In the genomic region with DNA sequence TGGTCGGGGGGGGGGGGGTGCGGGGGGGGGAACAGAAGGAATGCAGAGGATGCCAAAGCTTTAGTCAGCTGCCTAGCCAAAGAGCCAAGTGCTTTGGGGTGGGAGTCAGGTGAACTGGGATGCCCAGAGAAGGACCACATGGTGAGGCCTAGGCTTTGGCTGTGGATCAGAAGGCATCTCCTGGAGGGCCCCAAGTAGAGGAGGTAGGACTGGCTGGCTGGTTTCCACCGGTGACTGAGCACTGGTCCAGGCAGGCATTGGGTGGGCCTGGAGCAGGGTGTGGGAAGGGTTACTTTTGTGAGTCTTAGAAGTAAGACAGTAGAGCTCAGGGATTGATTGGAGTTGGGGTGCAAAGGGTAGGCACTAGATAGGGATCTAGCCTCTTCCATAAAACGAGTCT, we compare ENCODE assay signal across 9 mouse cellular contexts. TPM values are rescaled to one million over a fixed set of nuclear protein-coding genes. Genes with fewer than 3 reads are reported as not detected.
DNase-seq lines count a peak whose midpoint lies in the region; ATAC-seq and TF ChIP-seq lines count a peak whose summit lies in the region.
"Had no signal": no experiment of that assay in that cellular context is flagged by ENCODE, and none has a peak within 500 bp of the region (broad histone marks: within the 10 kb centered on the region; RNA-seq: fewer than 3 reads in every experiment).

No protein-coding gene starts in this region.

- H3K27ac ChIP-seq in neural tube, embryonic 12.5 days: no peak overlapping the region
- H3K27ac ChIP-seq in embryonic facial prominence, embryonic 14.5 days (replicated peaks; ENCODE audit: low read depth, low read length): no peak overlapping the region
- no peak overlapping the region for H3K27ac ChIP-seq in midbrain, embryonic 16.5 days (ENCODE audit: low read length)
- H3K27ac ChIP-seq in thymus, adult 2 months (ENCODE audit: control insufficient read depth, insufficient read depth, low read length): no peak overlapping the region

- no peak overlapping the region for H3K9ac ChIP-seq in neural tube, embryonic 12.5 days
- H3K9ac ChIP-seq in embryonic facial prominence, embryonic 14.5 days (ENCODE audit: low read depth, low read length): no peak overlapping the region
- no peak overlapping the region for H3K9ac ChIP-seq in midbrain, embryonic 16.5 days (ENCODE audit: low read depth, low read length)

- peak overlapping the region; percentile 83 for H3K4me2 ChIP-seq in neural tube, embryonic 12.5 days (replicated peaks)
- 0 out of 2 replicates have a peak overlapping the region, but pooled peaks have one; percentile 2 for H3K4me2 ChIP-seq in embryonic facial prominence, embryonic 14.5 days (ENCODE audit: low read depth, low read length)
- peak overlapping the region; percentile 26; the same call in 1 of the 2 replicates for H3K4me2 ChIP-seq in midbrain, embryonic 16.5 days (ENCODE audit: low read length)

- H3K4me1 ChIP-seq in neural tube, embryonic 12.5 days: peaks cover 45% of the 10 kb centered on the region
- H3K4me1 ChIP-seq in embryonic facial prominence, embryonic 14.5 days (ENCODE audit: control insufficient read depth, insufficient read depth, low read length): peaks cover 24% of the 10 kb centered on the region
- peaks cover 38% of the 10 kb centered on the region for H3K4me1 ChIP-seq in midbrain, embryonic 16.5 days (ENCODE audit: control insufficient read depth, insufficient read depth, low read length)
- H3K4me1 ChIP-seq in thymus, adult 2 months (replicated peaks; ENCODE audit: control insufficient read depth, insufficient read depth, low read length): peaks cover 14% of the 10 kb centered on the region

- DNase-seq in gastrocnemius, adult 8-10 months (ENCODE audit: low spot score in 2 of 2): peak; percentile 1 to 4
- no peak for DNase-seq in gastrocnemius, postnatal 14 days
- DNase-seq in neural tube, embryonic 10.5 days (ENCODE audit: extremely low spot score, low spot score): no peak
- DNase-seq in embryonic facial prominence, embryonic 14.5 days (ENCODE audit: low spot score): no peak
- DNase-seq in left cerebral cortex, adult 11 months (ENCODE audit: low spot score): no peak
- DNase-seq in thymus, adult 2 months: no peak
- DNase-seq: lung, embryonic 14.5 days had no signal

- TF ChIP-seq POLR2A in thymus, adult 2 months (IDR thresholded peaks at IDR 0.05; ENCODE audit: control insufficient read depth, extremely low read depth, insufficient read depth, low read length, poor library complexity): no peak

- no peaks in the 10 kb centered on the region for H3K27me3 ChIP-seq in neural tube, embryonic 12.5 days (replicated peaks)
- H3K27me3 ChIP-seq in embryonic facial prominence, embryonic 14.5 days (replicated peaks; ENCODE audit: control insufficient read depth, insufficient read depth, low read length): no peaks in the 10 kb centered on the region
- H3K27me3 ChIP-seq in midbrain, embryonic 16.5 days (ENCODE audit: control insufficient read depth, insufficient read depth, low read depth, low read length): no peaks in the 10 kb centered on the region
- no peaks in the 10 kb centered on the region for H3K27me3 ChIP-seq in thymus, adult 2 months (ENCODE audit: control insufficient read depth, insufficient read depth, low read length)

- no peak for ATAC-seq in neural tube, embryonic 12.5 days (ENCODE audit: low FRiP score, low read depth)
- no peak for ATAC-seq in embryonic facial prominence, embryonic 14.5 days (ENCODE audit: low read depth)
- no peak for ATAC-seq in midbrain, embryonic 16.5 days

- H3K9me3 ChIP-seq in neural tube, embryonic 12.5 days: no peaks in the 10 kb centered on the region
- H3K9me3 ChIP-seq in embryonic facial prominence, embryonic 14.5 days (ENCODE audit: control insufficient read depth, low read length): no peaks in the 10 kb centered on the region
- no peaks in the 10 kb centered on the region for H3K9me3 ChIP-seq in midbrain, embryonic 16.5 days (replicated peaks; ENCODE audit: control insufficient read depth, low read length, poor library complexity, severe bottlenecking)

- intact Hi-C loops in gastrocnemius, postnatal 14 days (cut with DNase I; ENCODE audit: low total_unique reads): no loop called here

- H3K4me3 ChIP-seq in neural tube, embryonic 12.5 days: peak overlapping the region; percentile 88
- H3K4me3 ChIP-seq in embryonic facial prominence, embryonic 14.5 days (ENCODE audit: low read depth, low read length): no peak overlapping the region
- no peak overlapping the region for H3K4me3 ChIP-seq in midbrain, embryonic 16.5 days (ENCODE audit: low read depth, low read length)
- no peak overlapping the region for H3K4me3 ChIP-seq in thymus, adult 2 months (ENCODE audit: control insufficient read depth, insufficient read depth, low read length)

- TF ChIP-seq CTCF in thymus, adult 2 months (IDR thresholded peaks at IDR 0.05; ENCODE audit: borderline replicate concordance, control insufficient read depth, extremely low read depth, insufficient read depth, low read length, poor library complexity): no peak

- peaks cover 30% of the 10 kb centered on the region for H3K36me3 ChIP-seq in neural tube, embryonic 12.5 days
- H3K36me3 ChIP-seq in embryonic facial prominence, embryonic 14.5 days (ENCODE audit: control insufficient read depth, insufficient read depth, low read length): peaks cover 30% of the 10 kb centered on the region
- peaks cover 9% of the 10 kb centered on the region for H3K36me3 ChIP-seq in midbrain, embryonic 16.5 days (ENCODE audit: control insufficient read depth, insufficient read depth, low read length)
- peaks cover under 1% of the 10 kb centered on the region; the same call in 1 of the 2 replicates for H3K36me3 ChIP-seq in thymus, adult 2 months (ENCODE audit: control insufficient read depth, insufficient read depth, low read length)

- WGBS in neural tube, embryonic 12.5 days: 95% methylated on average over 2 of the region's 4 CpGs
- 86% methylated on average over 2 of the region's 4 CpGs for WGBS in embryonic facial prominence, embryonic 14.5 days
- 89% methylated on average over 2 of the region's 4 CpGs for WGBS in midbrain, embryonic 16.5 days
- 95% methylated on average over 4 of the region's 4 CpGs for WGBS in thymus, adult 2 months

RNA-seq across cellular contexts. Expression of gene Llgl1, which starts 2.1 kb away (rescaled TPM):
- 10 to 100 TPM in 1 of 4 experiments, 1 to 10 TPM in 3; 9.5 to 10.3 (median 9.8) TPM for total RNA-seq in gastrocnemius, adult 8-10 months (2022)
- 10 to 100 TPM; 12.1 to 14.5 TPM for total RNA-seq in gastrocnemius, postnatal 14 days (2021)
- 99.8 and 101 TPM in 2 replicates for polyA plus RNA-seq in neural tube, embryonic 12.5 days (2016; fragmentation: Nextera tagmentation; extraction: Ambion mirVana)
- 49.7 and 57.8 TPM in 2 replicates for polyA plus RNA-seq in embryonic facial prominence, embryonic 14.5 days (2014; fragmentation: Nextera tagmentation; extraction: Ambion mirVana)
- 44.4 and 46.8 TPM in 2 replicates for polyA plus RNA-seq in midbrain, embryonic 16.5 days (2015; fragmentation: Nextera tagmentation; extraction: Ambion mirVana)
- polyA plus RNA-seq in thymus, adult 2 months (2012; rRNA removed): 143 and 154 TPM in 2 replicates

RNA-seq across cellular contexts. Expression of gene Flii, which starts 25.5 kb away (rescaled TPM):
- total RNA-seq in gastrocnemius, adult 8-10 months (2022): 100 to 1,000 TPM in 2 of 4 experiments, 10 to 100 TPM in 2; 96.0 to 116 (median 101) TPM
- 10 to 100 TPM; 87.8 to 90.9 TPM for total RNA-seq in gastrocnemius, postnatal 14 days (2021)
- polyA plus RNA-seq in neural tube, embryonic 12.5 days (2016; fragmentation: Nextera tagmentation; extraction: Ambion mirVana): 71.4 and 72.8 TPM in 2 replicates
- 76.1 and 76.9 TPM in 2 replicates for polyA plus RNA-seq in embryonic facial prominence, embryonic 14.5 days (2014; fragmentation: Nextera tagmentation; extraction: Ambion mirVana)
- polyA plus RNA-seq in midbrain, embryonic 16.5 days (2015; fragmentation: Nextera tagmentation; extraction: Ambion mirVana): 78.5 and 79.2 TPM in 2 replicates
- polyA plus RNA-seq in thymus, adult 2 months (2012; rRNA removed): 254 and 271 TPM in 2 replicates

RNA-seq across cellular contexts. Expression of gene Mief2, which starts 26.6 kb away (rescaled TPM):
- total RNA-seq in gastrocnemius, adult 8-10 months (2022): 10 to 100 TPM; 80.3 to 94.0 (median 84.3) TPM
- 10 to 100 TPM; 82.5 to 88.4 TPM for total RNA-seq in gastrocnemius, postnatal 14 days (2021)
- 17.5 and 19.5 TPM in 2 replicates for polyA plus RNA-seq in neural tube, embryonic 12.5 days (2016; fragmentation: Nextera tagmentation; extraction: Ambion mirVana)
- 17.3 and 18.8 TPM in 2 replicates for polyA plus RNA-seq in embryonic facial prominence, embryonic 14.5 days (2014; fragmentation: Nextera tagmentation; extraction: Ambion mirVana)
- polyA plus RNA-seq in midbrain, embryonic 16.5 days (2015; fragmentation: Nextera tagmentation; extraction: Ambion mirVana): 23.6 and 24.6 TPM in 2 replicates
- 26.1 and 26.6 TPM in 2 replicates for polyA plus RNA-seq in thymus, adult 2 months (2012; rRNA removed)

Comparison
In these comparisons a context has a peak if more than half of its experiments do, and no peak if none do; other contexts are left out.
1. DNase-seq: peak in gastrocnemius, adult 8-10 months (2 of 2); none in gastrocnemius, postnatal 14 days (single experiment), neural tube, embryonic 10.5 days (single experiment), embryonic facial prominence, embryonic 14.5 days (single experiment), left cerebral cortex, adult 11 months (single experiment) and thymus, adult 2 months (single experiment).
2. H3K4me2 ChIP-seq: peak in every context shown above with its lines; median percentile 83 in neural tube, embryonic 12.5 days; 26 in midbrain, embryonic 16.5 days; 2 in embryonic facial prominence, embryonic 14.5 days.